Comparison of ENCODE assay signal across 8 mouse cellular contexts in genomic region chr2:97466243-97466793, GRCm38 (mm10).
DNase-seq lines count a peak whose midpoint lies in the region; ATAC-seq lines count a peak whose summit lies in the region.

No protein-coding gene starts in this region.

- intact Hi-C loops in gastrocnemius, postnatal 36 days (cut with DNase I) = no loop called here
- intact Hi-C loops in left cerebral cortex, postnatal 14 days (cut with DNase I) = loop anchor here (5.0 to 10.0 kb wide), 3 partner anchors 248 to 879 kb away; no protein-coding TSS in a partner anchor

- no peaks in the 10 kb centered on the region for H3K27me3 ChIP-seq in intestine, embryonic 15.5 days (replicated peaks)

- peak; percentile 93 for ATAC-seq in intestine, embryonic 15.5 days
- ATAC-seq in megakaryocyte-erythroid progenitor cell, adult 5-6 weeks (replicated peaks; ENCODE audit: low FRiP score, low TSS enrichment, poor library complexity, severe bottlenecking) = peak; percentile 90
- ATAC-seq in monocyte, adult 5-6 weeks (replicated peaks; ENCODE audit: insufficient number of reproducible peaks, low FRiP score, low TSS enrichment, poor library complexity, severe bottlenecking) = no peak

- under 1% methylated on average over 25 of the region's 25 CpGs for WGBS in intestine, embryonic 15.5 days

- DNase-seq in adrenal gland, postnatal 10 days = peak; percentile 87
- DNase-seq in embryo, embryonic 10.5 days (ENCODE audit: low spot score) = peak; percentile 93
- DNase-seq in gastrocnemius, postnatal 36 days = peak; percentile 59 to 68
- peak; percentile 95 to 97 for DNase-seq in left cerebral cortex, postnatal 14 days (ENCODE audit: low spot score in 2 of 2)
- DNase-seq in skeletal muscle tissue, adult 2 months (ENCODE audit: low read depth, low spot score) = peak; percentile 46

- peak overlapping the region; percentile 58; the same call in 1 of the 2 replicates for H3K27ac ChIP-seq in intestine, embryonic 15.5 days

- H3K4me1 ChIP-seq in intestine, embryonic 15.5 days (replicated peaks) = no peaks in the 10 kb centered on the region

- no peaks in the 10 kb centered on the region for H3K9me3 ChIP-seq in intestine, embryonic 15.5 days

- H3K4me3 ChIP-seq in intestine, embryonic 15.5 days (replicated peaks) = peak overlapping the region; percentile 47

- no peaks in the 10 kb centered on the region for H3K36me3 ChIP-seq in intestine, embryonic 15.5 days

- H3K4me2 ChIP-seq in intestine, embryonic 15.5 days (replicated peaks) = peak overlapping the region; percentile 88

- H3K9ac ChIP-seq in intestine, embryonic 15.5 days = peak overlapping the region; percentile 45

Comparison
In these comparisons a context has a peak if more than half of its experiments do, and no peak if none do; other contexts are left out.
1. DNase-seq: peak in every context shown above with its lines; median percentile 96 in left cerebral cortex, postnatal 14 days; 93 in embryo, embryonic 10.5 days; 87 in adrenal gland, postnatal 10 days; 64 in gastrocnemius, postnatal 36 days; 46 in skeletal muscle tissue, adult 2 months.